Mouse (Mus musculus) stomach, postnatal 0 days (tissue): ENCODE data around the gene Lrrc40. TPM values are rescaled to one million over a fixed set of nuclear protein-coding genes. Genes with fewer than 3 reads are reported as not detected.

Experiments used
- ATAC-seq: fragments of 200-750 bp; cut with Nextera tagmentation; 2 replicates; pipeline ENCODE4 v1.8.0; 2017; ENCODE audit not compliant: low FRiP score, low TSS enrichment
- DNase-seq: peaks from one replicate; pipeline ENCODE4 v3.0.0-alpha.2; 2016; ENCODE audit warnings: low spot score
- H3K27ac ChIP-seq: fragments of 300-500 bp; sonication (generic); replicated peaks from 2 replicates; pipeline ENCODE4 v1.5.1; 2014; ENCODE audit warnings: mild to moderate bottlenecking, control low read depth
- H3K27me3 ChIP-seq: fragments of 300-500 bp; sonication (generic); 2 replicates; pipeline ENCODE4 v1.6.1; 2014; ENCODE audit warnings: low read length; ENCODE audit not compliant: control insufficient read depth, insufficient read depth
- H3K36me3 ChIP-seq: fragments of 300-500 bp; sonication (generic); 2 replicates; pipeline ENCODE4 v1.6.1; 2014; ENCODE audit warnings: low read length, mixed read lengths; ENCODE audit not compliant: control insufficient read depth, insufficient read depth
- H3K4me1 ChIP-seq: fragments of 300-500 bp; sonication (generic); replicated peaks from 2 replicates; pipeline ENCODE4 v1.6.1; 2014; ENCODE audit warnings: antibody characterized with exemption; ENCODE audit not compliant: control insufficient read depth, insufficient read depth
- H3K4me2 ChIP-seq: fragments of 300-500 bp; sonication (generic); replicated peaks from 2 replicates; pipeline ENCODE4 v1.6.1; 2014; ENCODE audit warnings: low read depth, mild to moderate bottlenecking, control low read depth, moderate library complexity
- H3K4me3 ChIP-seq: fragments of 300-500 bp; sonication (generic); 2 replicates; pipeline ENCODE4 v1.5.1; 2014; ENCODE audit warnings: low read depth, low read length, control low read depth
- H3K9ac ChIP-seq: fragments of 300-500 bp; sonication (generic); 2 replicates; pipeline ENCODE4 v1.6.1; 2014; ENCODE audit warnings: mild to moderate bottlenecking, low read length, control low read depth, mixed read lengths
- H3K9me3 ChIP-seq: fragments of 300-500 bp; sonication (generic); 2 replicates; pipeline ENCODE4 v1.6.1; 2016; ENCODE audit warnings: low read length; ENCODE audit not compliant: control insufficient read depth
- CTCF ChIP-seq: IDR thresholded peaks from 2 replicates; pipeline ENCODE4 v1.5.1; 2016; ENCODE audit warnings: antibody characterized with exemption, low read depth, mild to moderate bottlenecking, moderate library complexity
- EP300 ChIP-seq: optimal IDR thresholded peaks from 2 replicates; pipeline ENCODE3; 2016; ENCODE audit warnings: antibody characterized with exemption
- WGBS: fragments of 180-500 bp; shearing (Covaris S2); extraction: QIAGEN DNeasy Blood & Tissue Kit; methylation state at CpG from one replicate; pipeline ENCODE4 v1.1.7; 2014; 5-methylcytosine and 5-hydroxymethylcytosine counted together
- polyA plus RNA-seq: library from polyadenylated mRNA; unstranded; fragments of >200 nt; fragmentation: Nextera tagmentation; extraction: Ambion mirVana; gene quantifications from 2 replicates; pipeline ENCODE4 v1.2.1, GENCODE M21; 2015

Lrrc40 gene
- polyA plus RNA-seq, 1 experiment from 2014 or later: 24.0 TPM

DNA sequence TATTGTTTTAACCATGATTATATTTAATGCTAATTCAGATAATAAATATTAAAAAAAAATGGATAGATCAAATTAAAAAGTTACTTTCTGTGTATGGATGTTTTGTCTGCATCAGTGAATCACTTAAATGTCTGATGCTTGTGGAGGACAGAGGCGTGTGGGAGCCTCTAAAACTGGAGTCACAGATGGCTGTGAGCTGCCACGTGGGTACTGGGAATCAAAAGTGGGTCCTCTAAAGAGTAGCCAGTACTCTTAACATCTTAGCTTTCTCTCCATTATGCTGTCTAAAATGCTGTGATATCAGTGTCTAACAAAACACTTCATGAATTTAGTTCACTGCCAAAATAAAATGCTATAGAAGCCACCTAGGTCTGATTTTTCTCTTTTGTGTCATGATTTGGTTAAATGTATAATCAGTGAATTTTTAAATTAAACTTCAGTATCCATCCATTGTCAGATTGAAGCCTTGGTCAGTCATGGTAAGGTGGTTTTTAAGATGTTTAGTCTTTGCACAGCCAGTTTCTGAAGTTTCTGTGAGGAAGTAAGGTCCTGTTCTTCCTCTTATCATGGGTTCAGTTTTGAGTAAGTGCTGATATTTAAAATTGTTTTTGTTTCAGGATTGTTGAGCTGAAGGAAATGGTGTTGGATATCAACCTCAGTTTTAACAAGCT, 24.3 kb downstream of the Lrrc40 start:
- DNase-seq (no peak), ATAC-seq (no peak)
- H3K36me3 ChIP-seq: peaks cover 23% of the 10 kb centered on the region
- H3K4me3 ChIP-seq: no peak overlapping the region
- no peak overlapping the region for H3K9ac ChIP-seq
- H3K9me3 ChIP-seq: no peaks in the 10 kb centered on the region
- no peak for TF ChIP-seq CTCF
- TF ChIP-seq EP300: no peak
- no peak overlapping the region for H3K4me2 ChIP-seq
- no peak overlapping the region for H3K27ac ChIP-seq
- 86% methylated on average over 2 of the region's 2 CpGs for WGBS
- H3K27me3 ChIP-seq: no peaks in the 10 kb centered on the region
- H3K4me1 ChIP-seq: no peaks in the 10 kb centered on the region

DNA sequence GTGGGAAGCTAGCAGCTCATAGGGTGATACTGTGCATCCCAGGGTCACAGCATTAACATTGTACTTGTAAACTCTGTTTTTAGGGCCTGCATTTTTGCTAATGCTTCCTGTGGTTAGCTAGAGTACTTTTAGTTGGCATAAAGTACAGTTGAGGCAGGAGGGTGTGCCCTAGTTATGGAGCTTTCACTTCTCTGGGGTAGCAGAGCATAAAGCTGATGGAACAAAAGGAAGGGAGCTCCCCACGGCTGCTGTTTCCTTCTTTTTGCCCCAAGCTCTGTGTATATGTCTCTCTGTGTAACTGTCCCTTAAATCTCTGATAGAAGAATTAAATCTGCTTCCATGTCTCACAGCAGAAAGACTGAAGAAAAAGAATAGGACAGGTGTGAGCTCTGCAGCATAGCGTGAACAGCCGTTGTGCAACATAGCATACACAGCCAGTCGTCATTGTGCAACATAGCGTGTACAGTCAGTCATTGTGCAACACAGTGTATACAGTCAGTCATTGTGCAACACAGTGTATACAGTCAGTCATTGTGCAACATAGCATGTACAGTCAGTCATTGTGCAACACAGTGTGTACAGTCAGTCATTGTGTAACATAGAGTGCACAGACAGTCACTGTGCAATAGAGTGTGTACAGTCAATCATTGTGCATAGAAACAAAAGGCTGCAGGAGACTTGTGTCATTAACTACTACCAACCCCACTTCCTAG, 25.5 kb downstream of the Lrrc40 start:
- Histone ChIP-seq H3K4me3 (no peak overlapping the region), H3K36me3 (peaks cover 14% of the 10 kb centered on the region; the same call in 1 of the 2 replicates), H3K9me3 (no peaks in the 10 kb centered on the region), H3K4me2 (no peak overlapping the region), H3K4me1 (no peaks in the 10 kb centered on the region), H3K9ac (no peak overlapping the region), H3K27ac (no peak overlapping the region), H3K27me3 (no peaks in the 10 kb centered on the region)
- no peak for TF ChIP-seq EP300
- TF ChIP-seq CTCF: no peak
- 87% methylated on average over 5 of the region's 5 CpGs for WGBS
- peak; percentile 66; the same call in 1 of the 2 replicates for ATAC-seq
- no peak for DNase-seq

DNA sequence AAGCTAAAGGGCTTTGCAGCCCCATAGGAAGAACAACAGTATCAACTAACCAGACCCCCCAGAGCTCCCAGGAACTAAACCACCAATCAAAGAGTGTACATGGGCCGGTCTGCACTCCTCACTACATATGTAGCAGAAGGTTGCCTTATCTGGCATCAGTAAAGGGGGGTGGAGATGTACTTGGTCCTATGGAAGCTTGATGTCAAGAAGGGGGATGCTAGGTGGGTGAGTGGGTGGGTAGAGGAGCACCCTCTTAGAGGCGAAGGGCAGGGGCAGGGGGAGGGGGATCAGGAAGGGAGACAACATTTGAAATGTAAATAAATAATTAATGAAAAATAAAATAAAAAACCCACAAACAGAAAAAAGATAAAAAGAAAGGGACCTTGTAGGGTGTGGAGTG, 28.8 kb downstream of the Lrrc40 start:
- DNase-seq (no peak), ATAC-seq (no peak)
- Histone ChIP-seq H3K9ac (no peak overlapping the region), H3K27ac (no peak overlapping the region), H3K4me2 (no peak overlapping the region), H3K27me3 (no peaks in the 10 kb centered on the region), H3K4me3 (no peak overlapping the region), H3K36me3 (peaks cover 6% of the 10 kb centered on the region; the same call in 1 of the 2 replicates), H3K9me3 (no peaks in the 10 kb centered on the region), H3K4me1 (no peaks in the 10 kb centered on the region)
- WGBS: 86% methylated on average over 2 of the region's 2 CpGs
- TF ChIP-seq CTCF (no peak), EP300 (no peak)

DNA sequence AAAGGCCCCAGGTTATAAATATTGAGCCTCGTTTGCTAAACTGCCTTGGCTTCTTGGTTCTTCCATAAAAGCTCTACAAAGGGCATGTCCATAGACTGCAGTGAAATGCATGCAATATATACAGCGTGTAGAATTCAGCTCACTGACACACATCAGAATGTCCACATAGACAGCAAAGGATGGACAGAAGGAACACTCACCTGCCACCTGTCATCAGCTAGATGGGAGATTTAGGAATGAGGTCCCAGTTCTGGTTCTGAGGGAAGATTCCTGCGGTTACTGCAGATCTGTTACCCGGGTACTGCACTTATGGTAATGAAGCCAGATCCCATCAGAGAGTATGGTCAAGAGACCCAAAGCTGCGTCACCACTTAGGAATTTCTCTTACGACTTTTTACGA, 31.5 kb downstream of the Lrrc40 start:
- Histone ChIP-seq H3K36me3 (no peaks in the 10 kb centered on the region), H3K4me3 (no peak overlapping the region), H3K27me3 (no peaks in the 10 kb centered on the region), H3K4me2 (no peak overlapping the region), H3K9ac (no peak overlapping the region), H3K9me3 (no peaks in the 10 kb centered on the region), H3K4me1 (no peaks in the 10 kb centered on the region), H3K27ac (no peak overlapping the region)
- WGBS: 62% methylated on average over 7 of the region's 7 CpGs
- TF ChIP-seq CTCF (no peak), EP300 (no peak)
- ATAC-seq (no peak), DNase-seq (no peak)

DNA sequence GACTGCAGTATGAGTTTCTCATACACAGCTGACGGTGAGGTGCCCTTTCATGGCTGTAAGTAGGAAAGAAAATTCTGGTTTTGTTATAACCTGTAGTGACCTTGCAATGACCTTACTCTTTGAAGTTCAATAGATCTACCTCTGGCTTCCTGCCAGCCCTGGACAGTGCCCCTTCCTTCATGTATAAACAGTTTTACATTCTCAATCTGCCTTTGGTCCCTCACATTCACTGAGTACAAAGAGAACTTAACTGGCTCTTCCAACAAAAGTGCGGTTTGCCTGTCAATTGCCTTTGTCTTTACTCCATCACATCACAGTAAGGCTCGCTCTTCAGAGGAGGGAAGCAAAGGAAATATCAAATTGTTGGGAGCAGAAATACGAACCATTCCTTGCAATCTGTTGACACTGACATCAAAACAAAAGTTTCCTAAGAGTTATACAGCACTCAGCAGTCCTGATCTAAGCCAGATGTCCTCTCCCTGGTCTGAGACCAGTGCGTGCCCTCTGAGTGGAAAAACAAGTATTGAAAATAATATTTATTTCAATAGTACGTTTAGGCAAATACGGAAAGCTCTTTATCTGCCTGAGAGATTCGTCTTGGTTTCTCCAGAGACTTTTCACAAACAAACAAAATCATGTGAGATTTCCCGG, 32.3 kb downstream of the Lrrc40 start:
- no peak for DNase-seq
- H3K9ac ChIP-seq: no peak overlapping the region
- no peak overlapping the region for H3K4me3 ChIP-seq
- no peaks in the 10 kb centered on the region for H3K9me3 ChIP-seq
- no peaks in the 10 kb centered on the region for H3K4me1 ChIP-seq
- H3K27ac ChIP-seq: no peak overlapping the region
- no peaks in the 10 kb centered on the region for H3K27me3 ChIP-seq
- no peak overlapping the region for H3K4me2 ChIP-seq
- no peaks in the 10 kb centered on the region for H3K36me3 ChIP-seq
- no peak for ATAC-seq
- 35% methylated on average over 9 of the region's 9 CpGs for WGBS
- no peak for TF ChIP-seq CTCF
- no peak for TF ChIP-seq EP300

DNA sequence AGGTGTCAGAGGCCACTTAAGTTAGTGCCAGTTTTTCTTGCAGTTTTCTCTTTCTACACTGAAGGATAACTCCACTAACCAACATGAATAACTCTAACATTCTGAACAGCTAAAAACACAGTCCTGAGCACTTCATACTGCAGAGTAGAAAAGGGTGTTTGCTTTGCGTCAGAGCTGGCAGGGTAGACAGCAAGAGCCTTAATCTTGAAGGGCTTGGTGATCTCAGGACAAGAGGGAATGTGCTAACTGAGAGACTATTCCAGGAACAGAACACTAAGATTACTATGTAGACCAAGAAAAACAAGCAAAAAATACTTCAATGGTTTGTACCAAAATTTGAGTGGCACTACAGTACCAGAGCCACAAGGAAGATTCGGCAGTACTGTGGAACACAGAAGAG, 38.5 kb downstream of the Lrrc40 start:
- H3K9ac ChIP-seq: no peak overlapping the region
- DNase-seq (no peak), ATAC-seq (no peak)
- TF ChIP-seq CTCF (no peak), EP300 (no peak)
- 72% methylated on average over 2 of the region's 2 CpGs for WGBS
- no peaks in the 10 kb centered on the region for H3K36me3 ChIP-seq
- no peaks in the 10 kb centered on the region for H3K4me1 ChIP-seq
- H3K4me3 ChIP-seq: no peak overlapping the region
- H3K4me2 ChIP-seq: no peak overlapping the region
- no peak overlapping the region for H3K27ac ChIP-seq
- H3K27me3 ChIP-seq: no peaks in the 10 kb centered on the region
- no peaks in the 10 kb centered on the region for H3K9me3 ChIP-seq
